Mouse (Mus musculus) limb, embryonic 14.5 days (tissue): ENCODE measurements around the gene Fancd2os. TPM values are rescaled to one million over a fixed set of nuclear protein-coding genes. Genes with fewer than 3 reads are reported as not detected.

Experiments
- ATAC-seq: fragments of 200-750 bp; cut with Nextera tagmentation; 2 replicates; pipeline ENCODE4 v1.8.0; 2017; ENCODE audit warnings: low read depth, moderate number of reproducible peaks, moderate TSS enrichment; ENCODE audit not compliant: low FRiP score
- DNase-seq: peaks from one replicate; pipeline ENCODE4 v3.0.0-alpha.2; 2015; ENCODE audit warnings: low spot score
- H3K27ac ChIP-seq: fragments of 300-500 bp; sonication (generic); replicated peaks from 2 replicates; pipeline ENCODE4 v1.5.1; 2014; ENCODE audit warnings: low read depth, mild to moderate bottlenecking, low read length, moderate library complexity, mixed read lengths
- H3K27me3 ChIP-seq: fragments of 300-500 bp; sonication (generic); 2 replicates; pipeline ENCODE4 v1.6.1; 2014; ENCODE audit warnings: low read length, mixed read lengths; ENCODE audit not compliant: control insufficient read depth, insufficient read depth
- H3K36me3 ChIP-seq: fragments of 300-500 bp; sonication (generic); 2 replicates; pipeline ENCODE4 v1.6.1; 2014; ENCODE audit warnings: mild to moderate bottlenecking, low read length, moderate library complexity, mixed read lengths; ENCODE audit not compliant: control insufficient read depth, insufficient read depth
- H3K4me1 ChIP-seq: fragments of 300-500 bp; sonication (generic); 2 replicates; pipeline ENCODE4 v1.6.1; 2014; ENCODE audit warnings: antibody characterized with exemption, low read length, mixed read lengths; ENCODE audit not compliant: control insufficient read depth, insufficient read depth
- H3K4me2 ChIP-seq: fragments of 300-500 bp; sonication (generic); replicated peaks from 2 replicates; pipeline ENCODE4 v1.6.1; 2014; ENCODE audit warnings: low read depth, mild to moderate bottlenecking, low read length, moderate library complexity; ENCODE audit not compliant: severe bottlenecking
- H3K4me3 ChIP-seq: fragments of 300-500 bp; sonication (generic); replicated peaks from 2 replicates; pipeline ENCODE4 v1.5.1; 2014; ENCODE audit warnings: low read length
- H3K9ac ChIP-seq: fragments of 300-500 bp; sonication (generic); 2 replicates; pipeline ENCODE4 v1.6.1; 2014; ENCODE audit warnings: mild to moderate bottlenecking, low read depth, low read length, moderate library complexity; ENCODE audit not compliant: severe bottlenecking
- H3K9me3 ChIP-seq: fragments of 300-500 bp; sonication (generic); 2 replicates; pipeline ENCODE4 v1.6.1; 2016; ENCODE audit warnings: low read length; ENCODE audit not compliant: control insufficient read depth
- POLR2A ChIP-seq: fragments of 200-500 bp; IDR thresholded peaks from 2 replicates; pipeline ENCODE4 v1.8.0; 2012; ENCODE audit warnings: inconsistent platforms, mild to moderate bottlenecking, moderate library complexity, borderline replicate concordance; ENCODE audit not compliant: insufficient read depth, insufficient read length; ENCODE audit errors: extremely low read depth
- WGBS: fragments of 180-500 bp; shearing (Covaris S2); extraction: QIAGEN DNeasy Blood & Tissue Kit; methylation state at CpG from one replicate; pipeline ENCODE4 v1.1.7; 2014; 5-methylcytosine and 5-hydroxymethylcytosine counted together
- polyA plus RNA-seq, 2 experiments: library from polyadenylated mRNA; depleted of rRNA in 1 of 2; stranded (reverse) in 1 of 2; unstranded in 1 of 2; fragments of >200 nt; fragmentation: Nextera tagmentation in 1 of 2; extraction: Ambion mirVana in 1 of 2; gene quantifications; 2 replicates each; pipeline versions ENCODE4 v1.2.1 to v1.2.3; 2012 to 2014

Gene Fancd2os
- polyA plus RNA-seq, 2 experiments = 0.05 to 0.40 TPM

DNA sequence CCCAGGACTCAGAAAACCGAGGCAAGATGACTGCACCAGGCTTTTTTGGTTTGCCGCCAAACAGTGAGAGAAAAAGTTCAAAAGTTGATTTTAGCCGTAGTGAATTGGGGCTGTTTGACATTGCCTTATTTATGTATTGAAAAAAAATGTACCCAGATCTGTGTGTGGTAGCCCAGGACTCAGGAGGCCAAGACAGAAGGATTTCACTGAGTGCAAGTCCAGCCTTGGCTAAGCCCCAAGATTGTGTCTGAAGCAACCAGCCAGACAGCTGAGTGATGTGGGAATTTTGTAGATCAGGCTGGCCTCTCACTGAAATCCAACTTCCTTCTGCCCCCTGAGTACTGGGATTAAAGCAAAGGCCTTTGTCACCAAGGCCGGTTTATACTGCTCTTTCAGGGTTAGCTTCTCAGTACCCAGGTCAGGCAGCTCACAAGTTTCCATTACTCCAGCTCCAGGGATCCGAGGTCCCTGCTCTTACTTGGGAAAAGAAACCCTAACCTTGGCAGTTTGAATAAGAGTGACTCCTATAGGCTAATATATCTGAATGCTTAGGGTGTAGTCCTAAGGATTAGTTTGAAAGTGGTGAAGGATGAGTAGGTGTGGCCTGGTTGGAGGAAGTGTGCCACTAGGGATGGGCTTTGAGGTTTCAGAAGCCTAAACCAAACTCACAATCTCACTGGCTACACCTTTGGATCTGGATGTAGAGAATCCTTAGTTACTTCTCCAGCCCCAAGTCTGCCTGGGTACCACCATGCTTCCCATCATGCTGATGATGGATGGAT, 24.7 kb upstream of the Fancd2os start:
- DNase-seq (no peak), ATAC-seq (no peak)
- H3K36me3 ChIP-seq = peaks cover 30% of the 10 kb centered on the region
- H3K9me3 ChIP-seq = no peaks in the 10 kb centered on the region
- no peaks in the 10 kb centered on the region for H3K27me3 ChIP-seq
- peak overlapping the region; percentile 84 for H3K9ac ChIP-seq
- no peak overlapping the region for H3K27ac ChIP-seq
- 45% methylated on average over 5 of the region's 5 CpGs for WGBS
- TF ChIP-seq POLR2A = no peak
- peak overlapping the region; percentile 77 for H3K4me2 ChIP-seq
- peaks cover 11% of the 10 kb centered on the region for H3K4me1 ChIP-seq
- H3K4me3 ChIP-seq = peak overlapping the region; percentile 76

DNA sequence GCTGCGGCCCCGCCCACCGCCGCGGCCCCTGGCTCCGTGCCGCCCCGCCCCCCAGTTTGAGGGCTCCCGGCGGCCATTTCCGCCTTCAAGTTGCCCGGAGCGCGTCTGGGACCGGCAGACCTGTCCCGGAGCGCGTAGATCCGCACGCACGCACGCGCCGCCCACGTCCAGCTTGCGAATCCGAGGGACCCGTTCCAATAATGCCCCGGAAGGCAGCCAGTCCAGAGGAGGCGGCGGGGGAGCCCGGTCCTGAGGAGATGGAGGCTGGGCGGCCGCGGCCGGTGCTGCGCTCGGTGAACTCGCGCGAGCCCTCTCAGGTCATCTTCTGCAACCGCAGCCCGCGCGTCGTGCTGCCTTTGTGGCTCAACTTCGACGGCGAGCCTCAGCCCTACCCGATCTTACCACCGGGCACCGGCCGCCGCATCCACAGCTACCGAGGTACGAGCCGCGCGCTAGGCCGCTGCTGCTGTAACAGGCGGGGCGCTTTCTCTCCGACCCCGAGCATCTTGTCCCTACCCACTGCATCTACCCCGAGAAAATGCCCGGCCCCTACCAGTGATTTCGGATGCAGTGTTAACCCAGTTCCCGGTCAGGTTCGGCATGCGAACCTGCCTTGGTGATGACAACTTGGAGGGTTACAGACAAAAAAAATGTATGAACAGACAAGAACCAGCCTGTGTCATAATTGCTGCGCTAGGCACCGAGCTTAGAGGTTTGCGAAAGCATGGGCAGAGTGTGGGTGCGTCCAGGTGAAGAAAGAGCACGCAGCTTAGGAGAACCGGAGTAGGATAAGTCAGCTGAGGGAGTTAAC, 23.6 kb upstream of the Fancd2os start, which contains the start of gene Vhl:
Vhl (plus strand) TSS at position 19 of the 811 bp plus-strand sequence.
- WGBS = 3% methylated on average over 45 of the region's 76 CpGs
- TF ChIP-seq POLR2A = peak; percentile 63; the same call in 1 of the 2 replicates
- peak within 1 kb of the TSS; percentile 88 for H3K27ac ChIP-seq
- peak; percentile 87 for ATAC-seq
- peak within 1 kb of the TSS; percentile 76 for H3K4me3 ChIP-seq
- peaks cover 20% of the 10 kb centered on the region for H3K36me3 ChIP-seq
- H3K4me1 ChIP-seq = peaks cover 11% of the 10 kb centered on the region
- peak within 1 kb of the TSS; percentile 77 for H3K4me2 ChIP-seq
- peak; percentile 67 for DNase-seq
- peak within 1 kb of the TSS; percentile 84 for H3K9ac ChIP-seq
- H3K9me3 ChIP-seq = no peaks in the 10 kb centered on the region
- H3K27me3 ChIP-seq = no peaks in the 10 kb centered on the region

DNA sequence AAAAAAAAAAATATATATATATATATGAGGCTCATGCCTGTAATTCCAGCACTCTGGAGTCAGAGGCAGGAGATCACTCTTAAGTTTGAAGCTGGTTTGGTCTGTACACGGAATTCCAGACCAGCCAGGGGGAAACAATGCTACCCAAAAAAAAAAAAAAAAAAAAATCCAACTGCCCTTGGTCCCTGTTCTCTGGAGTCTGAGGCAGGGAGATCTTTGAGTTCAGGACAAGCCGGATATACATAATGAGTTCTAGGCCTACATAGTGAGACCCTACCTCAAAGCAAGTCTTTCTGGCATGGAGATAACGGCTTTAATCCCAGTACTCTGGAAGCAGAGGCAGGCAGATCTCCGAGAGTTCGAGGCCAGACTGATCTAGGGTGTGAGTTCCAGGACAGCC, 22.9 kb upstream of the Fancd2os start:
- DNase-seq (no peak), ATAC-seq (no peak)
- Histone ChIP-seq H3K4me2 (peak overlapping the region; percentile 77; the same call in 1 of the 2 replicates), H3K27ac (peak overlapping the region; percentile 88), H3K4me1 (peaks cover 11% of the 10 kb centered on the region), H3K9me3 (no peaks in the 10 kb centered on the region), H3K36me3 (peaks cover 20% of the 10 kb centered on the region), H3K4me3 (peak overlapping the region; percentile 76), H3K27me3 (no peaks in the 10 kb centered on the region), H3K9ac (peak overlapping the region; percentile 84)
- 72% methylated on average over 5 of the region's 5 CpGs for WGBS
- TF ChIP-seq POLR2A = no peak

DNA sequence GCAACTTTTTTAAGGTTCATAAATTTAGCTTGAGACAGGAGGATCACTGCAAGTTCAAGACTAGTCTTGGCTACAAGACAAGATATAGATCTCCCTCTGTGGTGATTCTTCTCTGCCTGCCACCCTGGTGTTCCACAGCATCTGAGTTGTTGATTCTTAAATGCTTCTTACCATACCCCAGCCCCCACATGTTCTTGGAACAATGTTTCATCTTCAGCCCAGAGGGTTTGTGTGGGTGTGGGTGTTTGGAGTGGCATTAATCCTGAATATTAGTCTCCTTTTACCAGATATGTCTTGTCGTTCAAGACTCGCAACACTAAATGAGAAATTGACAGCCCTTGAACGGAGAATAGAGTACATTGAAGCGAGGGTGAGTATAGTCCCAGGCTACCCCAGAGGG, 15.0 kb upstream of the Fancd2os start:
- Histone ChIP-seq H3K9me3 (no peaks in the 10 kb centered on the region), H3K4me2 (no peak overlapping the region), H3K27ac (no peak overlapping the region), H3K4me1 (no peaks in the 10 kb centered on the region), H3K27me3 (no peaks in the 10 kb centered on the region), H3K9ac (no peak overlapping the region), H3K4me3 (no peak overlapping the region), H3K36me3 (peaks cover 56% of the 10 kb centered on the region)
- no peak for TF ChIP-seq POLR2A
- no peak for ATAC-seq
- DNase-seq = no peak
- WGBS = 96% methylated on average over 4 of the region's 4 CpGs

DNA sequence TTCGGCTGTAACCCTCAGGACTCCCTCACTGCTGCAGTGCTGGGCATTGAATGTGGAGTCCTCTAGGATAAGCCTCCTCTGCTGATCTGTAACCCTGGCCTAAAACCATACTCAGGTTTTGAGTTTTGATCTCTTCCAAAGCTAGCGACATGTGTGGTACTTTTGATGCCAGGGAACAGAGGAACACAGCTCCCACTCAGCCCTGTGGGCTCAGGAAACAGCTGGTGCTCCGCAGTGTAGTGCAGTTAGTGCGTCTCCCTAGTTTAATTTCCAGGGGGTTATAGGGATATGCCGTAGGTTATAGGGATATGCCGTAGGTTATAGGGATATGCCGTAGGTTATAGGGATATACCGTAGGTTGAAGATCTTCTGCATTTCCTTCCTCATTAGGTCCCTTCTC, 14.5 kb upstream of the Fancd2os start:
- H3K27ac ChIP-seq = no peak overlapping the region
- H3K9me3 ChIP-seq = no peaks in the 10 kb centered on the region
- DNase-seq (no peak), ATAC-seq (no peak)
- no peaks in the 10 kb centered on the region for H3K27me3 ChIP-seq
- WGBS = 96% methylated on average over 8 of the region's 8 CpGs
- no peaks in the 10 kb centered on the region for H3K4me1 ChIP-seq
- TF ChIP-seq POLR2A = no peak
- H3K4me3 ChIP-seq = no peak overlapping the region
- no peak overlapping the region for H3K9ac ChIP-seq
- H3K36me3 ChIP-seq = peaks cover 60% of the 10 kb centered on the region
- no peak overlapping the region for H3K4me2 ChIP-seq
